Mouse (Mus musculus) left cerebral cortex, adult 2 months (tissue): ENCODE measurements around the gene Camta1. TPM values are rescaled to one million over a fixed set of nuclear protein-coding genes. Genes with fewer than 3 reads are reported as not detected.

Source experiments
- DNase-seq, 2 experiments: peaks; one replicate each; pipeline ENCODE4 v3.0.0; 2021 to 2022; ENCODE audit warnings: low spot score in 2 of 2, mixed read lengths in 1 of 2; ENCODE audit errors: extremely low spot score in 1 of 2
- H3K27ac ChIP-seq: fragments of 200-600 bp; 2 replicates; pipeline ENCODE4 v1.8.1; 2022
- H3K4me3 ChIP-seq: fragments of 200-600 bp; 2 replicates; pipeline ENCODE4 v1.8.1; 2022
- CTCF ChIP-seq: fragments of 200-600 bp; IDR thresholded peaks from 2 replicates; pipeline ENCODE4 v1.8.1; 2022; ENCODE audit warnings: antibody characterized with exemption, mild to moderate bottlenecking, moderate library complexity
- intact Hi-C: fragments of 180-260 bp; cut with DNase I; formaldehyde crosslinking; loops from one replicate; pipeline ENCODE4 v1.15.1; 2025
- total RNA-seq, 2 experiments: library from RNA; stranded (reverse); gene quantifications; 2 replicates each; pipeline ENCODE4 v1.2.3; 2021

The Camta1 gene
- total RNA-seq, 2 experiments from 2014 or later: 242 to 255 TPM

DNA sequence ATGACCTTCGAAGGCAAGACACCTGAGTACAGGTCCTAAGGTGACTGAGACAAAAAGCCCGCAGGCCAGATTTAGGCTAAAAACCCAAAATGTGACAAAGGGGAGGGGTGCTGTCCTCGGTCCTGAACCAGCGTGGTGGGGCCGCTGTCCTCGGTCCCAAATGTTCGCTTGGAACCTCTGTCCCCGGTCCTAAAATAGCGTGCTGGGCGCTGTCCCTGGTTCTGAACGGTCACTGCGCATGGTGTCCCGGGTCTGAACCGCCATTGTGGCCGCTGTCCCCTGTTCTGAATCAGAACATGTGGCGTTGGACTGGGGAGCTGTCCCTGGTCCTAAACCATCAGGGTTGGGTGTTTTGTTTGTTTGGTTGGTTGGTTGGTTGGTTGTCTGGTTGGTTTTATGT lies 257.2 kb downstream of the Camta1 start:
- no peak overlapping the region for H3K4me3 ChIP-seq
- DNase-seq: peak; percentile 32 to 40
- intact Hi-C loops: no loop called here
- no peak overlapping the region for H3K27ac ChIP-seq
- no peak for TF ChIP-seq CTCF

DNA sequence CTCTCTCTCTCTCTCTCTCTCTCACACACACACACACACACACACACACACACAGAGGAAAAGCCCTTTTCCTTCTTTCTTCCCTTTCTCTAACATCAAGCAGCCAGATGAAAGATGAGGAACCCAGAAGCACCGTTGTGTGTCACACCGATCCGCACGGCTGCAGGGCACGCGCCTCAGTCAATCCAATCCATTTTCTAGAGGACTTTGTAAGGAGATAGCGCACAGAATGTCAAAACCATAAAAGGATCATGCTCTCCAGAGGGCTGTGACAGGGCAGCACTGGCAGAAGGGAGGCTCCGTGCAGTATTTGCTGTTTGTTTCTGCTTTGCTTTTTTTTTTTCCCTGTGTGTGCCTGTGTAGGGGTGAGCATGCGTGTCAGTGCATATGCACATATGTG lies 258.1 kb downstream of the Camta1 start:
- no peak for DNase-seq
- TF ChIP-seq CTCF: no peak
- intact Hi-C loops: no loop called here
- Histone ChIP-seq H3K4me3 (no peak overlapping the region), H3K27ac (no peak overlapping the region)

DNA sequence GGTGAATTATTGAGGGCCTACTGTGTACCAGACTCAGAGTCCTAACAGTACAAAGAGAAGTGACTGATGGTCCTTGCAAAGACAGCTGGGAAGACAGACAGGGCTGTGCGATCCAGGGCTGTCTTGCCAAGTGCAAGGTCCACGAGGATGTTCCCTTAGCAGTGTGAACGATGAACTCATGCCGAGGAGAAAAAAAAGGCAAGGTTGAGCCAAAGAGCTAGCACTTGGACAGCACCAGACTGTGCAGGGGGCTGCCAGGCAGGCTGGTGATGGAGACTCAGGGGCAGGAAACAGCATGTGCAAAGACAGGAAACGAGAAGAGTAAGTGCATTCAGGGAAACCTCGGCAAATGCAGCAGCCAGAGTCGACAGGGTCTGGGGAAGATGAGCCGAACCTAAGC lies 266.6 kb downstream of the Camta1 start:
- intact Hi-C loops: no loop called here
- no peak for TF ChIP-seq CTCF
- no peak for DNase-seq
- Histone ChIP-seq H3K4me3 (no peak overlapping the region), H3K27ac (no peak overlapping the region)

DNA sequence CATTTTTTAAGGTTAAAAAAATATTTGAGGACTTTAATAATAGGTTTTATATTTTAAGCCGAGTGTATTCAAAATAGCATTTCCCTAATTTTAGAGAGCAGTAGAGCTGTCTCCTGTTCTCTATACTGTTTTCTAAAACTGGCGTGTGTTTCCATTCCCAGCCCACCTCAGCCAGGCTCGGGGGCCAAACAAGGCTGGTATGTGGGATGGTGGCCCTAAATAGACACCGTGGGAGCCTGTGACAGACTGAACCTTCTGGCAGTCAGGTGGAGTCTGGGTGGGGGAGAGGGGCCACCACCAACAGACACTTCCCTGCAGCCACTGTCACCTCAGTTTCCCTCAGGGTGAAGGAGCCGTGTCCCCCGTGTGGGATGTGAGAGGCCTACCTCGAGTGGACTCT lies 268.6 kb downstream of the Camta1 start:
- DNase-seq: peak in 1 of 2 experiments; percentile 24
- Histone ChIP-seq H3K4me3 (no peak overlapping the region), H3K27ac (no peak overlapping the region)
- intact Hi-C loops: no loop called here
- TF ChIP-seq CTCF: no peak

DNA sequence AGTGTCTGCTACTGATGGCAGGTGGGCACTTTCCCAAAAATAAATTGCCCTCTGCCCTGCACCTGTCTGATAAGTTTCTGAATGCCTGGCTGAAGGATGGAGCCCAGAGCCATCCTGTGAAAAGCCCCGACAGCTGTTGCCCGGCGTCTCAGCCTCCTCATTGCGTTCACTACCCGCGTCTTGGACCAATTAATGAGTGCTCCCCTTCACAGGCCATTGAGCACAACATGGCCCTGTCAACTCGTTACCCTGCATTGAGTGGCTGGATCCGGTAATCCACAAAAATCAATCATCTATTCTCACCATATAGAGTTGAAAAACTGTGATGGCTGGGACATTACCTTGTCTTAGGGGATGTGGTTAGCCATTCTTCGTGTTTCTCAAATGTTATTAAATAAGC lies 275.6 kb downstream of the Camta1 start:
- TF ChIP-seq CTCF: no peak
- H3K27ac ChIP-seq: no peak overlapping the region
- intact Hi-C loops: no loop called here
- DNase-seq: no peak
- H3K4me3 ChIP-seq: no peak overlapping the region

DNA sequence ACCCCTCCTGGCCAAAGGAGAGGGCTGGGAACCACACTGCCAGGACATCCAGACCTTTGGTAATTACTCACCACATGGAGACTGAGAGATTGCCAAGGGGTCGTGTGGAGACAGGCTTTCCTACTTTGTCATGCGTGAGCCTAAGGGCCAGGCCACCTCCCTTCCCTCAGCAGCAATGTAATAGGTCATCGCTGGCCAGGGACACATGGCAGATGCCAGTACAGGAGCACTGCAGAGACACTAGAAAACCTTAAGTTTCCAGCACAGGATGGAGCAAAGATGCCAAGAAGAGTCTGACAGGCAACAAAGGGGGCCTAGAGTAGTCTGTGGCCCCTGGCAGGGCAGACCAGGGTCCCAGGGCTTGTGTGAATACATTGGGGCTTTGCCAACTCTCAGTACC lies 283.7 kb downstream of the Camta1 start:
- intact Hi-C loops: no loop called here
- DNase-seq: no peak
- TF ChIP-seq CTCF: no peak
- no peak overlapping the region for H3K4me3 ChIP-seq
- H3K27ac ChIP-seq: no peak overlapping the region

DNA sequence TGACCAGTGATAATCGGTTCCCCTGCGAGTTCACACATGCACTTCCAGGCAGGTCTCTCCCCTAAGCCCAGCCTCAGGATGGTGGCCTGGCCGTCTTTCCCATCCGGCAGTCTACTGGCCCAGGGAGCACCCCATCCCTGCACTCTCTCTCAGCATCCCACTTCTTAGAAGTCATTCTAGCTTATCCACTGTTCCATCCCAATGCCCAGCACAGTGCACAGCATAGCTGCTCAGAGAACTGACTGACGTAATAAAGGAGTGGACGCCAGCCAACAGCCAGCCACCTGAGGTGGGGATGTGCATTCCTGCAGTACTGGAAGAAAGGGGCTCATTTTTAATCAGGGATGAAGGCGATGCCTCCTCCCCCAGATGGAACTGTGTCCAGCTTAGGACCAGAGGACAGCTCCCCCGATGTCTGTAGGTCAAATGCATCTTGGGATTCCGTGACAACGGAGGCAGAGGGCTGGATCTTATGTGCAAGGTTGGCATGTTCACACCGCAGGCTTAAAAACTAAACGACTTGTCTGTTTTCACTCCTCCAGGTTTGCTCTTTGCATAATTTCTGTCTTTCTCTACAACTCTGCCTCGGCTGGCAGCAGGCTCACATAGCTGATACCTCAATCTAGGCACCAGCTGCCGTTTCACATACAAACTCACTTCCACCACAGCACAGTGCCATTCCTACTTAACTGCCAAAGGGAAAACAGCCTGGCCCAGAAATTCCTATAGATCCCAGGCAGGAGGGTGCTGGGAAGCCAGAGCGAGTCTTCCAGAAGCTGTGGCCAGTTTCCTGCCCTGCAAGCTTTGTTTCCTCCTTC lies 285.2 kb downstream of the Camta1 start:
- no peak; the same call in 1 of the 2 replicates for TF ChIP-seq CTCF
- H3K4me3 ChIP-seq: no peak overlapping the region
- H3K27ac ChIP-seq: no peak overlapping the region
- intact Hi-C loops: no loop called here
- DNase-seq: peak in 1 of 2 experiments; percentile 22

DNA sequence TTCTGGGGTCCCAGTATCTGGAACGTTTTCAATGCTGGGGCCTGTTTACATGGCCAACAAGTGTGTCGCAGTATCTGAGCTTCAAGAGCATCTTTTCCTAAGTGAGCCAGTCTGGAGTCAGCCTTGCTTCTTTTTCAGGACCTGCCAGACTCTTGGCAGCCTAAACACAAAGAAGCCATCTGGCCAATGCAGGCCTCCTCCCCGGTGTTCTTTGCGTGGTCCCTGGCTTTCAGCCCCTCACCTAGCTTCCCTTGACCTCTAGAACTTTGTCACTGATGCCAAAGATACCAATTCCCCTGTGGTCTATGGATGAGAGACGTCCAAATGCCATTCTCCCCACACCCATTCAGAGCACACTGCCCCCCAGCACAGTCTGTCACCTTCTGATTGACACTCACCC lies 289.0 kb downstream of the Camta1 start:
- TF ChIP-seq CTCF: no peak
- Histone ChIP-seq H3K4me3 (no peak overlapping the region), H3K27ac (no peak overlapping the region)
- intact Hi-C loops: no loop called here
- DNase-seq: no peak

DNA sequence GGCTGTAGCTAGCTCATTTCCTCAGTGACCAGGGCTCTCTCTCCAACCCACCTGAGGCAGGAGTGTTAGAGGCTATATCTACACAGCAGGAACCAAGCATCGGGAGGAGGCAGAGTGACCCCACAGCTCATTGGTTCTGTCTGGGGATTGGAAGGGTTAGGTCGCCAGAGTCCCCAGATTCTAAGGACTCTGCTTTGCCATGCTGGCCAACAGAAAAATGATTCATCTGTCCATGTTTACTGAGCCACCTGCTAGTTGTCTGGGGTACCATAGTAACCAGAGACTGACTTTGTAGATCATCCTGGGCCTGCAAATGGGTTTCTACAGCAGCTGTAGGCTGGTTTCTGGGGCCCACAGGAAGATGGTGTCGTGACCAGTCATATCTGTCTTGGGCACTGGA lies 292.1 kb downstream of the Camta1 start:
- intact Hi-C loops: no loop called here
- no peak for TF ChIP-seq CTCF
- Histone ChIP-seq H3K27ac (no peak overlapping the region), H3K4me3 (no peak overlapping the region)
- no peak for DNase-seq

DNA sequence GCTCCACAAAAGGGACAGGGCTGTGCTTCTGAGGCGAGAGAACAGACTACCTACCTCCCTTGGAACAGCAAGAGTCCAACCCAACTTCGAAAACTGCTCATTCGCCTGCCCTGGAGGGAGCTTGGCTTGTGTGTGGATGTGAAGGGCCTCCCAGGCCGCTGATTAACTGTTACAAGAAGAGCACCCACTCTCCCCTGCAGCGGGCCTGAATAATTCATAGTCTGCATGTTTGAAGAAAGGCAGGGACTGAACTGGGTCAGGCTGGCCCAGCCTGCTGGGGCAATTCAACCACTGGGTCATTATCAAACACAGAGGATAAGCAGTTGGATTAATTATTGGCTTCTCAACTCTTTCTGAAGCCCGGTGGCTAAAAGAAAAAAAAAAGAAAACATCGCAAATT lies 292.8 kb downstream of the Camta1 start:
- H3K27ac ChIP-seq: no peak overlapping the region
- no peak for TF ChIP-seq CTCF
- intact Hi-C loops: no loop called here
- no peak overlapping the region for H3K4me3 ChIP-seq
- no peak for DNase-seq

DNA sequence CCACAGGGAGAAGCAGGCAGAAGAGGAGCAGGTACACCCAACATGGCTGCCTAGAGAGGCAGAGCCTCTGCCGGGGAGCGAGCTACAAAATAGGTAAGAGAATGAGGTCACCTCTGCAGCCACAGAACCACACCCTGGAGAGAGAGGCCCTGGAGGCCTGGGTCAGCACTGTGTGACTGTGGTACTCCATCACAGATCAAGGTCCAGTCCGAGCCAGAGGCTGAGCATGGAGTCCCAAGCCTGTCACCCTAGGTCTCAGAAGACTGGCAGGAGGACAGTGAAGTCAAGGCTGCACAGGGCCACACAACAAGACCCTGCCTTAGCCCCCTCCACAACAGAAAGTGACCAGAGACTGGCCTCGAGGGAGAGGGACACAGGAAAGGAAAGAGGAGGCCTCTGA lies 294.6 kb downstream of the Camta1 start:
- Histone ChIP-seq H3K4me3 (no peak overlapping the region), H3K27ac (no peak overlapping the region)
- DNase-seq: no peak
- TF ChIP-seq CTCF: no peak
- intact Hi-C loops: no loop called here

DNA sequence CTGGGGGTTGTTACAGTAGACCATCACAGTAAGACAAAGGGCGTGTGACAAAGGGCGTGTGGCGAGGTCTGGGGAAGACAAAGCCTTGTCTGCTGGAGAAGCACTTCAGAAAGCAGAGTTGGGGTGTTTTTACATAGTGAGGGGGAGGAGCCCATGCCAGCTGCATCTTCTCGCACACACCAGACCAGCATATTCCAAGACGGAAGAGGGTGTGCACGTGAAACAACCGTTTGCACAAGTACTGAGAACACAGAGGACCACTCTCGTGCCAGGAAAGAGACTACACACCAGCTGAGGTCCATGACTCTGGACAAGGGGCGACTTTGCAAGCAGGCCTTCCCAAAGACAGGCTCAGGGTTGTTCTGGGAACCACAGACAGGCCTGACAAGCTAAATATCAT lies 306.2 kb downstream of the Camta1 start:
- TF ChIP-seq CTCF: no peak
- DNase-seq: no peak
- no peak overlapping the region for H3K27ac ChIP-seq
- H3K4me3 ChIP-seq: no peak overlapping the region
- intact Hi-C loops: no loop called here

DNA sequence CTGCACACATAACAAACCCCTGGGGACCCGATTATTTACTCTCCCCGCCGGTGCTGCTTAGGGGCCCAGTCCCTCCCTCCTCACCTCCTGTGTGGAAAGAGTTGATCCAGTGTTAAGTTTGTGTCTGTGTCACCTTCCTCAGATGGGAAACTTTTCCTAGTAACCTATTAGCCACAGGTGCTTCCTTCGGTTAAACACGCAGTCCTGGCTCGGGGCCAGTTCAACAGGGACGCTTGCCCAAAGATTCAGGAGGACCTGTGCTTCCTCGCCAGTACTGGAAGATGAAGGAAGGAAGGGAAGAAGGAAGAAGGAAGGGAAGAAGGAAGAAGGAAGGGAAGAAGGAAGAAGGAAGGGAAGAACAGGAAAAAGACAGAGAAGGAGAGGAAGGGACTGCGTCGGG lies 312.2 kb downstream of the Camta1 start:
- TF ChIP-seq CTCF: no peak
- intact Hi-C loops: no loop called here
- H3K27ac ChIP-seq: no peak overlapping the region
- no peak overlapping the region for H3K4me3 ChIP-seq
- DNase-seq: no peak
